Mouse (Mus musculus): Measurements from ENCODE around the gene Gm5458. TPM values are rescaled to one million over a fixed set of nuclear protein-coding genes. Genes with fewer than 3 reads are reported as not detected.
"Not testable (repeated sequence)": the region's sequence is repeated elsewhere in the genome, so short reads cannot be mapped to it uniquely, and the experiment has no call there.

Gm5458 gene
- not detected in 2 replicates for polyA plus RNA-seq (2015; fragmentation: Nextera tagmentation; extraction: Ambion mirVana)

DNA sequence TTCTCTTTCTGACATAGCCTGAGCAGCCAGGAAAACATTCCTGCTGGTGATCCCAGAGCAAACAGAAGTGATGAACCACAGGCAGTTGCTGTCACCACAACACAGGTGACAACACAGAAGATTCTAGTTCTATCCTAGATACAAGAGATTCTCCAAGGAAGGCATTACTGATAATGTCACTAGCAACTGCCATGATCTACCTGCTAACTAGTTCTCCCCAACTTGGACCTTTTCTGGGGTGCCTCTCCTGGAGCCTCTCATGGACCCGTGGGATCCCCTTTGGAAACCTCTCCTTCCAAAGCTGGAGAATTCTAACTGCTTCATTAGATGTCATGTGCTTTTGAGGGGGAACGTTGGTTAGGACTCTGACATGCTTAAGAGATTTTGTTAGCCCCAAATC lies at the start of gene Gm5458:
TSS of gene Gm5458 (minus strand) at position 101 of the 400 bp plus-strand sequence.
- WGBS, result 71% methylated on average over 1 of the region's 2 CpGs
- not testable (repeated sequence) for H3K4me2 ChIP-seq (ENCODE audit: low read depth, low read length); H3K9ac ChIP-seq (ENCODE audit: low read length); H3K27me3 ChIP-seq (ENCODE audit: control insufficient read depth, insufficient read depth, low read length); H3K27ac ChIP-seq (ENCODE audit: low read length); ATAC-seq (ENCODE audit: insufficient read depth, low FRiP score); H3K36me3 ChIP-seq (ENCODE audit: control insufficient read depth, insufficient read depth, low read length); H3K4me3 ChIP-seq (replicated peaks; ENCODE audit: low read length); H3K4me1 ChIP-seq (ENCODE audit: control insufficient read depth, insufficient read depth, low read length); H3K9me3 ChIP-seq (replicated peaks; ENCODE audit: control insufficient read depth, low read length)

DNA sequence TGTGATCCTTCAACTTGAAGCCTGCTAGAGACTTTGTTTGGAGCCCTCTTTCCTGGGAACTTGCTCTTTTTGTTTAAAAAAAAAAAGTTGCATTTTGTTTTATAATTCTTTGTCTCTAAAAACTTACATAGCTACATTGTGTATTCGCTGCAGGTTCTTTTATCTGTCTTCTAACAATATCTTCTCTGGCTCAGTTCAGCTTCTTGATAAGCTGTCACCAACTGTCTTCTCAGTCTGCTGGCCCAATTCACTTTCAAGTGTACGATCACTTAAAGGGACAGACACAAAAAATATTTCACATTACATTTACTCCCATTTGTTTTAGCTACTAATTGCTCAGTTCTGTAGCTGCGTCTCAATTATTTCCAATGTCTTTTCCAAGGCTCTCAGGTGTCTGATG lies 43.9 kb upstream of the Gm5458 start:
- H3K4me3 ChIP-seq (replicated peaks; ENCODE audit: low read length), result no peak overlapping the region
- no peak overlapping the region for H3K27ac ChIP-seq (ENCODE audit: low read length)
- no peaks in the 10 kb centered on the region for H3K4me1 ChIP-seq (ENCODE audit: control insufficient read depth, insufficient read depth, low read length)
- H3K36me3 ChIP-seq (ENCODE audit: control insufficient read depth, insufficient read depth, low read length), result no peaks in the 10 kb centered on the region
- H3K4me2 ChIP-seq (ENCODE audit: low read depth, low read length), result no peak overlapping the region
- H3K9ac ChIP-seq (ENCODE audit: low read length), result no peak overlapping the region
- 79% methylated on average over 3 of the region's 3 CpGs for WGBS
- no peak for ATAC-seq (ENCODE audit: insufficient read depth, low FRiP score)
- no peaks in the 10 kb centered on the region for H3K27me3 ChIP-seq (ENCODE audit: control insufficient read depth, insufficient read depth, low read length)
- H3K9me3 ChIP-seq (replicated peaks; ENCODE audit: control insufficient read depth, low read length), result no peaks in the 10 kb centered on the region

DNA sequence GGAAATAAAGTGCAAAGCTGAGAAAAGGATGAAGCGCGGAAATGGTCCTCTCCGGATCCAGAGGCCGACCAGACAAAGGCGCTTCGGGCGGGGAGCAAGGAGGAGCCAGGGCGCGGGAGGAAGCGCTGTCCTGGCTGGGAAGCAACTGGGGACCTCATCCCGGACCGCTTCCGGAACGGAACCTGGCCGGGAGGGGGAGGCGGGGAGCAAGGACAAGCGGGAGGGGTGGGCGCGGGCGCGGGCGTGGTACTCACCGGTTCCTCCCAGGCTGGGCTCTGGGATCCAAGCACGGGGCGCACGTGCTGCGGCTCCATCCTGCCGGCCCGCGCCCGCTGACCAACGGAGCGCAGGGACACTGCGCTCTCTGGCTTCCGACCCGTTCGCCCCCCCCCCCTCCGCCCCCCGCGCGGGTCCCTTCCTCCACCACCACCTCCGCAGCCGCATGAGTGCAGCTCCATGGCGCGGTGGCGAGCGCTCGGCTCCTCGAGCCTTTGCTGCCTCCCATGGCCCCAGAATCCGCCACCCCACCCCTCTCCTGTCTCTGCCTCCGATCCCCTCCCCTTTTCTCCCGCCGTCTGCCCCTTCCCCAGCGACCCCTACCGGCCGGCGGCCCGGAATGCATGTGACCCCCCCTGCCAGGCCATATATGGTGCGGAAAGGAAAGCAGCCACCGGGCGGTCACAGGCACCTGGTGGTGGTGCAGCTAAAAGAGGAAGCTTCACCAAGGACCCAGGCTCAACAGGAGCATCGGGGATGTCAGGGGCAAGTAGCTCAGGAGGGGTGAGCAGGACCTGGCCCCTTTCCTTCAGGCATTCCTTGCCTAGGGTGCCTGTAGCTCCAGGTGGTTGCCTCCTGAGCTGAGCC lies 17.3 kb downstream of the Gm5458 start, which contains the start of gene Gm2237:
TSS of gene Gm2237 (minus strand) at position 332 of the 864 bp plus-strand sequence.
- H3K27me3 ChIP-seq (ENCODE audit: control insufficient read depth, insufficient read depth, low read length); H3K27ac ChIP-seq (ENCODE audit: low read length); H3K9me3 ChIP-seq (replicated peaks; ENCODE audit: control insufficient read depth, low read length); H3K36me3 ChIP-seq (ENCODE audit: control insufficient read depth, insufficient read depth, low read length); H3K4me1 ChIP-seq (ENCODE audit: control insufficient read depth, insufficient read depth, low read length); ATAC-seq (ENCODE audit: insufficient read depth, low FRiP score): not testable (repeated sequence)
- peak within 1 kb of the TSS; percentile 69 for H3K9ac ChIP-seq (ENCODE audit: low read length)
- 1% methylated on average over 20 of the region's 62 CpGs for WGBS
- peak within 1 kb of the TSS; percentile 44 for H3K4me2 ChIP-seq (ENCODE audit: low read depth, low read length)
- peak within 1 kb of the TSS; percentile 45 for H3K4me3 ChIP-seq (replicated peaks; ENCODE audit: low read length)

DNA sequence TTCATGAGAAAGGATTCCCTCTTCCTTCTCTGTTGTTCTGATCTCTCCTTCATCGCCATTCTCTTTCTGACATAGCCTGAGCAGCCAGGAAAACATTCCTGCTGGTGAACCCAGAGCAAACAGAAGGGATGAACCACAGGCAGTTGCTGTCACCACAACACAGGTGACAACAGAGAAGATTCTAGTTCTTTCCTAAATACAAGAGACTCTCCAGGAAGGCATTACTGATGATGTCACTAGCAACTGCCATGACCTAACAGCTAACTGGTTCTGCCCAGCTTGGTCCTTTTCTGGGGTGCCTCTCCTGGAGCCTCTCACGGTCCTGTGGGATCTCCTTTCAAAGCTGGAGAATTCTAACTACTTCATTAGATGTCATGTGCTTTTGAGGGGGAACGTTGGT lies 52.5 kb downstream of the Gm5458 start, which contains the start of gene Gm2244:
TSS of gene Gm2244 (minus strand) at position 101 of the 400 bp plus-strand sequence.
- 83% methylated on average over 1 of the region's 3 CpGs for WGBS
- H3K27me3 ChIP-seq (ENCODE audit: control insufficient read depth, insufficient read depth, low read length); H3K36me3 ChIP-seq (ENCODE audit: control insufficient read depth, insufficient read depth, low read length); H3K4me3 ChIP-seq (replicated peaks; ENCODE audit: low read length); H3K9me3 ChIP-seq (replicated peaks; ENCODE audit: control insufficient read depth, low read length); H3K4me2 ChIP-seq (ENCODE audit: low read depth, low read length); H3K9ac ChIP-seq (ENCODE audit: low read length); ATAC-seq (ENCODE audit: insufficient read depth, low FRiP score); H3K27ac ChIP-seq (ENCODE audit: low read length); H3K4me1 ChIP-seq (ENCODE audit: control insufficient read depth, insufficient read depth, low read length): not testable (repeated sequence)

Other genes with a start within 250 kb of the Gm5458 start
- not detected in 2 replicates for gene Gm21738, start 183.7 kb downstream of the Gm5458 start, polyA plus RNA-seq (2015; fragmentation: Nextera tagmentation; extraction: Ambion mirVana)
- 0.29 TPM in 1 of 2 replicates, not detected in the other for gene Gm2244, start 52.6 kb downstream of the Gm5458 start, polyA plus RNA-seq (2015; fragmentation: Nextera tagmentation; extraction: Ambion mirVana)
- 1.8 and 2.0 TPM in 2 replicates for gene Gm2237, start 17.4 kb downstream of the Gm5458 start, polyA plus RNA-seq (2015; fragmentation: Nextera tagmentation; extraction: Ambion mirVana)
- gene Nid2, start 148.7 kb upstream of the Gm5458 start, polyA plus RNA-seq (2015; fragmentation: Nextera tagmentation; extraction: Ambion mirVana), result 94.3 and 99.5 TPM in 2 replicates
- gene Rtraf, start 221.2 kb upstream of the Gm5458 start, polyA plus RNA-seq (2015; fragmentation: Nextera tagmentation; extraction: Ambion mirVana), result 158 and 183 TPM in 2 replicates